Mouse (Mus musculus): ENCODE measurements around the gene Ptges3l. TPM values are rescaled to one million over a fixed set of nuclear protein-coding genes. Genes with fewer than 3 reads are reported as not detected.

Ptges3l gene
- 0.50 TPM for polyA plus RNA-seq (2017; shearing (Covaris generic))

GRCm38 (mm10) chr11:101424925-101425813 is at the start of gene Ptges3l, which contains the start of gene Rundc1:
Gene Ptges3l (minus strand): TSS chr11:101425333.
Gene Rundc1 (plus strand): TSS chr11:101425085.

GRCm38 (mm10) chr11:101465869-101466551 is 40.9 kb upstream of the Ptges3l start, which contains the start of gene Vat1:
Gene Vat1 (minus strand): TSS chr11:101466230.

GRCm38 (mm10) chr11:101464211-101465100 is 39.3 kb upstream of the Ptges3l start, which contains the start of gene Rnd2:
Gene Rnd2 (plus strand): TSS chr11:101464999.

GRCm38 (mm10) chr11:101448274-101448746 is 23.2 kb upstream of the Ptges3l start, which contains the start of gene Ifi35:
Gene Ifi35 (plus strand): TSS chr11:101448407.

GRCm38 (mm10) chr11:101442127-101442693 is 17.1 kb upstream of the Ptges3l start, which contains the start of gene Rpl27:
Gene Rpl27 (plus strand): TSS chr11:101442298.

GRCm38 (mm10) chr11:101424105-101424851 is 855 bp downstream of the Ptges3l start, which contains the start of gene Gm27029:
Gene Gm27029 (minus strand): TSS chr11:101424796.

GRCm38 (mm10) chr11:101417101-101417855 is 7.9 kb downstream of the Ptges3l start, which contains the start of gene Aarsd1:
Gene Aarsd1 (minus strand): TSS chr11:101417615.

Other genes starting within 250 kb of the Ptges3l start
- 1.9 TPM for gene Ccr10, start 249.9 kb downstream of the Ptges3l start, polyA plus RNA-seq (2017; shearing (Covaris generic))
- gene Ezh1, start 198.9 kb downstream of the Ptges3l start, polyA plus RNA-seq (2017; shearing (Covaris generic)): 96.4 TPM
- gene Ramp2, start 179.3 kb downstream of the Ptges3l start, polyA plus RNA-seq (2017; shearing (Covaris generic)): not detected
- gene Vps25, start 171.6 kb downstream of the Ptges3l start, polyA plus RNA-seq (2017; shearing (Covaris generic)): 157 TPM
- gene Wnk4, start 164.8 kb downstream of the Ptges3l start, polyA plus RNA-seq (2017; shearing (Covaris generic)): 2.4 TPM
- gene Cntd1, start 146.3 kb downstream of the Ptges3l start, polyA plus RNA-seq (2017; shearing (Covaris generic)): not detected
- gene Coa3, start 146.2 kb downstream of the Ptges3l start, polyA plus RNA-seq (2017; shearing (Covaris generic)): 130 TPM
- gene Becn1, start 123.0 kb downstream of the Ptges3l start, polyA plus RNA-seq (2017; shearing (Covaris generic)): 217 TPM
- 156 TPM for gene Psme3, start 109.1 kb downstream of the Ptges3l start, polyA plus RNA-seq (2017; shearing (Covaris generic))
- gene Aoc2, start 100.3 kb downstream of the Ptges3l start, polyA plus RNA-seq (2017; shearing (Covaris generic)): 4.1 TPM
- gene Aoc3, start 94.7 kb downstream of the Ptges3l start, polyA plus RNA-seq (2017; shearing (Covaris generic)): not detected
- gene G6pc, start 57.8 kb downstream of the Ptges3l start, polyA plus RNA-seq (2017; shearing (Covaris generic)): not detected
- gene Aarsd1, start 7.7 kb downstream of the Ptges3l start, polyA plus RNA-seq (2017; shearing (Covaris generic)): 39.4 TPM
- 1.8 TPM for gene Gm27029, start 537 bp downstream of the Ptges3l start, polyA plus RNA-seq (2017; shearing (Covaris generic))
- gene Rundc1, start 248 bp downstream of the Ptges3l start, polyA plus RNA-seq (2017; shearing (Covaris generic)): 10.1 TPM
- gene Rpl27, start 17.0 kb upstream of the Ptges3l start, polyA plus RNA-seq (2017; shearing (Covaris generic)): 357 TPM
- 202 TPM for gene Ifi35, start 23.1 kb upstream of the Ptges3l start, polyA plus RNA-seq (2017; shearing (Covaris generic))
- not detected for gene Rnd2, start 39.7 kb upstream of the Ptges3l start, polyA plus RNA-seq (2017; shearing (Covaris generic))
- gene Vat1, start 40.9 kb upstream of the Ptges3l start, polyA plus RNA-seq (2017; shearing (Covaris generic)): 0.61 TPM
- 6.9 TPM for gene Brca1, start 126.6 kb upstream of the Ptges3l start, polyA plus RNA-seq (2017; shearing (Covaris generic))
- gene Nbr1, start 126.8 kb upstream of the Ptges3l start, polyA plus RNA-seq (2017; shearing (Covaris generic)): 107 TPM
- 13.8 TPM for gene Tmem106a, start 156.9 kb upstream of the Ptges3l start, polyA plus RNA-seq (2017; shearing (Covaris generic))
- gene Gm11634, start 173.9 kb upstream of the Ptges3l start, polyA plus RNA-seq (2017; shearing (Covaris generic)): not detected
- gene Rdm1, start 201.9 kb upstream of the Ptges3l start, polyA plus RNA-seq (2017; shearing (Covaris generic)): 71.2 TPM
- 2.7 TPM for gene Arl4d, start 240.2 kb upstream of the Ptges3l start, polyA plus RNA-seq (2017; shearing (Covaris generic))